Mouse (Mus musculus): Measurements from ENCODE around the gene Fam173b. TPM values are rescaled to one million over a fixed set of nuclear protein-coding genes. Genes with fewer than 3 reads are reported as not detected.

Gene Fam173b
- total RNA-seq, 2 experiments from 2014 or later: 2.5 to 12.6 TPM

DNA sequence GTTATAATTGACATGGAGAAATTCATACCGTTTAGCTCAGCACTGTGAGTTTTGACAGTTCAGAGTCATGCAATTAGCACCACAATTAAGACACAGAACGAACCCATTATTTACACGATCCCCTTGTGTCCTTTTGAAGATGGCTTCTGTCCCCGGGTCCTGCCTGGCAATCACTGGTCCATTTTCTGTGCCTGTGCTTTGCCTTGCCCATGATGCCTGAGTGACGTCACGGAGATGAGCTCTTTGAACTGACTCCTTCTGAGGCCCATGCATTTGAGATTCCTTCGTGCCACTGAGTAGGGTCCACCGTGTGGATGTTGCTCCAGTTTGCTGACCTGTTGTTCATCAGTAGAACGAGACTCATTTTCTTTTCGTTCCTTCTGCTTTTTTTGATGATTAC lies 26.5 kb downstream of the Fam173b start:
- ATAC-seq (replicated peaks; ENCODE audit: low FRiP score, poor library complexity, severe bottlenecking): no peak

DNA sequence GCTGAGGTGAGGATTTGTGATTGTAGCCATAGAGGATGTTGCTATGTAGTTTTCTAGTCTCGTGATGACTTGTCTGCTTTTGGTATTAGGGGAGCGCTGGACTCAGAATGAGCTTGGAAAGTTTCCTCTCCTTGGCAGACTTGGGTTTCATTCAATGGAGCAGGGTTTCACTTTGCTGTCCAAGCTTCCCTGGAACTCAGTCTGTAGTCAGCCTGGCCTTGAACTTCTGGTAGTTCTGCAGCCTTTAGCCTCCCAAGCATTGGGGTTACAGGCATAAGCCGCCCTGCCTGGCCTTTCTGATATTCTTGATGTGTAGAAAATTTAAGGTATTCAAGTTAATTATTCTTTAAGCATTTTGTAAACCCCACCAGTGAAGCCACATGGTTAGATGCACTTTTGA lies 27.9 kb downstream of the Fam173b start:
- no peak for ATAC-seq (replicated peaks; ENCODE audit: low FRiP score, poor library complexity, severe bottlenecking)

DNA sequence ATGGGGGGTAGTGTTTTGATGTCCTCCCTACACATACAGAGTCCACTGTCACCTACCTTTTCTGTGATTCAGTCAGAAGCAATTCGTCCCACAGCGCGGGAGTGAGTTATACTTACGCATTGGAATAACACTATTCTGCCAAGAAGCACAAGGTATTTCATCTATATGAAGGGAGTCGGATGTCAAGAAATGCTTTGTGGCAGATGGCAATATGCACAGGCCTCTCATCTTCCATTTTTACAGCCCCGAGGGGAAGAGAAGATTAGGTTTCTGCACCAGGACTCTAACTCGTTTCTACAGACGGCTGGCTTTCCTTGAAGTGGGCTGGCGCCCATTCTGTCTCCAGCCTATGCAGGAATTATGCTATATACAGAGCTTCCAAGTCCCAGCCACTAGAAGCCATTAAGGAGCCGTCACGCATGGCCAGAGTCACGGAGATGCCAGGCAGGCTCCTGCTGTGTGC lies 29.8 kb downstream of the Fam173b start:
- no peak for ATAC-seq (replicated peaks; ENCODE audit: low FRiP score, poor library complexity, severe bottlenecking)

DNA sequence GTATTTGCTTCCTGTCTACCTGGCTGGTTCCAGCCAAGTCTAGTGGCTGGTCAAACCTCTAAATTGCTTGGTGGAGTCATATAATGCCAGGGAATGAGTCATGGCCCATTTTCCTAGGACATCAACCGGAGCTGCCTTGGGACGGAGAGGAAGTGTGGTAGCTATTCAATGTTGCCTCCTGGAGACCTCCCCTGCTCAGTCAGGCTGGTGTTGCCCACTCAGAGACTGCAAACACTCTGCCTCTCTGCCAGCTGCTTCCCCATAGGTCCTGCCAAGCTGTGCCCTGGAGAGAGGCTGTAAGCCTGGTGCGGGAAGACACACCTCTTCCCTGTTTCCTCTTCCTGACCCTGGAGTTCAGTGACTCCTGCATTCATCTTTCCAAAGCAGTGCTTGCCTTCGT lies 30.8 kb downstream of the Fam173b start:
- ATAC-seq (replicated peaks; ENCODE audit: low FRiP score, poor library complexity, severe bottlenecking): no peak

DNA sequence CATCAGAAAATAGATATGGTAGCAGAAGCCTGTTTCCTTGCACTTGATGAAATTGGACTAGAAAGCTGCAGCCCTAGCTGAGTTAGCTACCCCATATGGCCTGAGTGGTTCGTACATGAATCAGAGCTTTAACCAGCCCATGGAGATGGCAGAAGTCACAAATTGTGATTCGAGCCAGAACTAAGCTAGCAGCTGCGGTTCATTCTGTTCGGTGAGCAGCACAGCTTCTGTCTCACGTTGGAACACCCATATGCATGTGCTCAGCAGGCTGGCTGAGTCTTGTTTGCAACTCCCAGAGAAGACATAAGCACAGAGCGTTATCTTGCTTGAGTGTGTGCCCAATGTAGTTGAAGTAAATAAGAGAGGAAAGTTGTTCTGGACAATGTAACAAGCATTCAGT lies 32.9 kb downstream of the Fam173b start:
- no peak for ATAC-seq (replicated peaks; ENCODE audit: low FRiP score, poor library complexity, severe bottlenecking)

DNA sequence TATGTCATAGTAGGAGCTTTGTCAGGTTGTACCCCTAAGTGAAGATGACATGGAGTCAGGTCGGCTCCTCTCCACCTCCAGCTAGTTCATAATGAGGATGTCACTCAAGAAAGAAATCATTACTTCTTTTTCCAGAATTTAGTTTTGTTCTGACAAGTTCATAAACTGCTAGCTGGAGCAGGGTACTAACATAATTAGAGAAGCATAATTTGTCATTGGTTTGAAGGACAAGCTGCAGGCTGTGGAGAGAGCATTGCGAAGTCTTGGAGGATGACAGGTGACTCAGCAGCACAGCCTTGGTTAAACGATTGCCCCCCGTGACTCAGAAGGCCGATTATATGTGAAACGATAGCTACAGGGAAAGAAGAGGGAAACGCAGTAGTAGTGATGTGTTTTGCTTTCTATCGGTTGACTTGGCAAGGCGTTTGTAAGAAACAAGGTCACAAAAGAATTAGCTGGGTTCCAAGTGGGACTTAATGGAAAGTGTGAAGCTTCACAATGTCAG lies 34.5 kb downstream of the Fam173b start:
- ATAC-seq (replicated peaks; ENCODE audit: low FRiP score, poor library complexity, severe bottlenecking): no peak

DNA sequence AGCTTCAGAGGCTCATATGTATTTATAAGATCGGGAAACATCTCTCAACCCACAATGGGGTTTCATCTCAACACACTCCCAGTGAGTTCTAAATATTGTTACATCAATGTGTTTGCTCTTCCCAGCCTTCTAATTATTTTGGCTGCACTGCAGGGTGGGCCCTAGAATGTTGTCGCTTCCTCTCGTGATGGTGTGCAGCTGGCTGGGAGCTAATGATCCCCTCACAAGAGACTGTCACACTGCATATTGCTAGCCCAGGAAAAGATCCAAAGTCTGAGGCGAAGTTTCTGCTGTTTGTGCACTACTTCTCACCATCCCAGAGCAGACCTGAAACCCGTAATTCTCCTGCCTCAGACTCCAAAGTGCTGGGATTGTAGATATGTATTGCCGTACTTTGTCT lies 45.6 kb downstream of the Fam173b start:
- no peak for ATAC-seq (replicated peaks; ENCODE audit: low FRiP score, poor library complexity, severe bottlenecking)

DNA sequence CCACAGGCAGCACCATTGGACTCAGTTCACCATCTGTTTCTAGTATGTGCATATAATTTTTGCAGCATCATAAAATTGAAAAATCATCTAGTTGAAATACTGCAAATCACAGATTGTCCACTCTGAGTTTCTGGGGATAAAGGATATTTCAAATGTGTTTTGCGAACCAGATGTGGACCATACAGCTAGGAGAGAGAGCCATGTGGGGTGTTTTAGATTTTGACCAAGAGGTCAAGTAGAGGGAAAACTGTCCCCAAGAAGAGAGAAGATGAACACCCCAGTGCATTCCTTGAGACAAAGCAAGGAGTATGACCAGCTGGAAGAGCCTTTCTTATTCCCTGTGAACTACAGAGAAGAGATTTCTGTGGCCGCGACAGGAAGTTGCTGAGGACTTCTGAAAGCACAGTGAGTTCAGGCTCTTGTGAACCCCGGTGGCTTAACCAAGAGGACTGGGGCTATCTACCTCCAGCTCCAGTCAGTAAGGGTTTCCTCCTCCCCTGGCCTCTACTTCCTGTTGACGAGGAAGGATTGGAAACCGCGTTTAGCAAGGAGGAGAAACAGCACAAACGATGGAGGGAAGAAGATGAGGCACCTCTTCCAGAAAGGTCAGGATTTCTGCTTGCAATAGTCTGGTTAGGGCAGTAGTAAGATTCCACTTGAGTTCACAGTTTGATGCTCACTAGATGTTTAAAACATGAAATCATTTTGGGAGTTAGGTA lies 46.4 kb downstream of the Fam173b start:
- no peak for ATAC-seq (replicated peaks; ENCODE audit: low FRiP score, poor library complexity, severe bottlenecking)

DNA sequence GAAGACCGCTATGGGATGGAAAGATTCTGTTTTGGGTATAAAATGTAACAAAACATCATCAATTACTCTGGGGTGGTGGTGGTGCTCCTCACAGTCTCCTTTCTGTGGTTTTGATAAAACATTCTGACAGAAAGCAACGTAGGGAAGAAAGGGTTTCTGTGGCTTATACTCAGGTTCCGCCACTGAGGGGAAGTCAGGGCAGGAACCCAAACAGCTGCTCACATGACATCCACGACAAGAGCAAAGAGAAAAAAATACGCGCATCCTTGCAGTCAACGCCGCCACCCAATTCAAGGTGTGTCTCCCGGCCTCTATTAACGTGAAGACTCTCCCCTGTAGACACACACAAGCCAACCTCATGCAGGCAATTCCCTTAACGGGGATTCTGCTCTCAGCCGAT lies 48.0 kb downstream of the Fam173b start:
- ATAC-seq (replicated peaks; ENCODE audit: low FRiP score, poor library complexity, severe bottlenecking): no peak

DNA sequence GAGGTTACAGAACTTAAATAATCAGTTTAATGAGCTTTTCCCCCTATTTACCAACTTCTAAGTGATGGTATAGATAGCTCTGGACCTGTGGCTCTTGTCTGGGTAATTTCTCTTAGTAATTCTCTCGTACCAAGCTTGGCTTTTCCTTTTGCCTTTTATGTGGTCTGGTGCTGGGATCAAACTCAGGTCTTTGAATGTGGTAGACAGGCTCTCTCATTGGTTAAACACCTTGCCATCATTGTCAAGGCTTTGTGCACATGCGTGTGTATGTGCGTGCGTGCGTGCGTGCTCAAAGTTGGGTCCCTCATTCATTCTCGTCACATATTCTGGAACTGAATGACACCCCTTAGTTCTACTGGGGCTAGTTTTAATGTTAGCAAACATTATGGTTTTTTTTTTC lies 49.2 kb downstream of the Fam173b start:
- ATAC-seq (replicated peaks; ENCODE audit: low FRiP score, poor library complexity, severe bottlenecking): no peak

DNA sequence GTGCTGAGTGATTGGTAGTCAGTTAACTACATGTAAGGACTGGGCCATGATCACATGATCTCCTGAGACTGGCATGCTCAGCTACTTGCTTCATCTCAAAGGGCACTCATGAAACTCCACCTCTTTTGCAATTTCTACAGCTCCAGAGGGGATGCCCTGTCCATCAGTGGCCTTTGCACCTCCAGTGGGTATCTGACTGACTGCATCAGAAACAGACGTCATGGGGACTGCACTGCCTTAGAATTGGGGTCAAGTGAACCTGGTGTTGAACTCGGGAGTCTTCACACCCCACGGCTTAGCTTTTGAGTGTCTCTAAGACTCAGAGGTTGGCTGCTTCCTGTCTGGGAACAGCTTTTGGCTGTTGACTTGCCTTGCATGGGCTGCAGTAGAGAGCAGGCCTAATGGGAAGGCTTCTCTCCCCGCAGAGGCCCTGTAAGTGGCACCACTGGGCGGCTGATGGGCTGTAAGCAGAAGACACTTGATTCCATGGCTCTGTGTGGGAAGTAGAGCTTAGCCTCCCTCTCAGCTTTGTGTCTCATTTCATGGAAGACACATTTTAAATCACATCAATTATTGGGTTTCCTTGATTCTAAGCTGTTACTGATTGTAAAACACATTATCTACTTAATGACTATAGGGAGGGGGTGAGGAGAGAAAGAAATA lies 58.6 kb downstream of the Fam173b start:
- no peak for ATAC-seq (replicated peaks; ENCODE audit: low FRiP score, poor library complexity, severe bottlenecking)

DNA sequence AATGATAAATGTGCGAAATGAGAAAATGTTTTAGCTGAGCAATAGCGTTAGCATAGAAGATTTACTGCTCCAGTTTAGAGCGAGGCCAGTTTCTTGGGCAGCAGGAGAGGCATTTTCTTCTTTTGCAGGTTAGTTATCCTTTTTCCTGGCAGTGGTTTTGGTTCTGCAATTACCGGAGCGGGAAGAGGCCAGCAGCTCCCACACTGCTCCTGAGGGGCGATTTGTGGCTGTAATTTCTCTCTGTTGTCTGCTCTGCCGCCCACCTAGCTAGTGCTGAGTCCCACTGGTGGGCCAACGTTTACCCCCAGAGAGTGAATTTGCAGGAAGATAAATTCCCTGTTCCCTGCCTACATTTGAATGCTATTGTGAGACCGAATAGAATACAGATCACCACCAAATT lies 59.2 kb downstream of the Fam173b start:
- no peak for ATAC-seq (replicated peaks; ENCODE audit: low FRiP score, poor library complexity, severe bottlenecking)

DNA sequence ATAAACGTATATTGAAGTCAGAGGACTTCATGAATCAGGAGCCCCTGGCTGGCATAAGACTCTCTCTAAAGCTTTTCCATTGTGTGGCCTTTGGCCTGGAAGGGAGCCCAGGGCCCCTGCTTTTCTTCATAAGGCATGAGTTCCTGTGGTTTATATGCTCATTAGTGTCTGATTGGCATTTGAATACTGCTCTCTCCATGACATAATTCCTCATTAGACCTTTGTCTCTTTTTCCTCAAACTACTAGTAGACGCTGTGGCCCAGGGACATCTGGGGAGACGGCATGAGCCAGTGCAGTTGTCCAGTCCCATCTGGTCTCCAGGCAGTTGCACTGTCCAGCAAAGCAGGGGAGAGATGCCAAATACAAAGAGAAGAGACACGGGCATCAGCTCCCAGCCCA lies 60.1 kb downstream of the Fam173b start:
- no peak for ATAC-seq (replicated peaks; ENCODE audit: low FRiP score, poor library complexity, severe bottlenecking)

DNA sequence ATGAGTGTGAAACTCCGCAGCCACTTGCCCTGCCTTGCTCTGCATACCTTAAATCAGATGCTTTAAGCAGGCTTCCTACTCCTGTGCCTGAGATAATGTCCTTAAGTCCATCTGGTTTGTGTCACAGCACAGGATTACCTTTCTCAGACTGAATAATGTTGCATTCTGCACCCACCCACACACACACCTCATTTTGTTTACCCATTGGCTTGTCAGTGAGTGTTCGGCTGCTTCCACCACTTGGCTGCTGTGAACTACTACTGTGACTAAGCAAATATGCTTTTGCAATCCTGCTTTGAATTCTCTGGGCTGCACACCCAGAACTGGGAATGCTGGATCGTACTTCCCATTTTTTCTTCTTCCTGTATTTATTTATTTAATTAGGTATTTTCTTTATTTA lies 61.4 kb downstream of the Fam173b start:
- ATAC-seq (replicated peaks; ENCODE audit: low FRiP score, poor library complexity, severe bottlenecking): no peak

Other genes with a start within 250 kb of the Fam173b start
- 0.84 and 1.8 TPM in 2 replicates for gene Ankrd33b, start 234.1 kb upstream of the Fam173b start, total RNA-seq (2015; ENCODE audit: low replicate concordance)
- gene Ankrd33b, start 234.1 kb upstream of the Fam173b start, total RNA-seq (2017; ENCODE audit: low replicate concordance): under 0.01 and 3.9 TPM in 2 replicates
- gene Ropn1l, start 148.1 kb upstream of the Fam173b start, total RNA-seq (2015; ENCODE audit: low replicate concordance): 7.5 TPM in 1 of 2 replicates, not detected in the other
- gene Ropn1l, start 148.1 kb upstream of the Fam173b start, total RNA-seq (2017; ENCODE audit: low replicate concordance): not detected in 2 replicates
- gene March6, start 70.8 kb upstream of the Fam173b start, total RNA-seq (2015; ENCODE audit: low replicate concordance): 48.3 and 78.4 TPM in 2 replicates
- 73.2 and 98.7 TPM in 2 replicates for gene March6, start 70.8 kb upstream of the Fam173b start, total RNA-seq (2017; ENCODE audit: low replicate concordance)
- gene Cmbl, start 36.5 kb upstream of the Fam173b start, total RNA-seq (2015; ENCODE audit: low replicate concordance): 2.5 and 12.2 TPM in 2 replicates
- 7.3 and 8.3 TPM in 2 replicates for gene Cmbl, start 36.5 kb upstream of the Fam173b start, total RNA-seq (2017; ENCODE audit: low replicate concordance)
- 149 and 170 TPM in 2 replicates for gene Cct5, start within 50 bp of the Fam173b start, total RNA-seq (2015; ENCODE audit: low replicate concordance)
- gene Cct5, start within 50 bp of the Fam173b start, total RNA-seq (2017; ENCODE audit: low replicate concordance): 85.0 and 107 TPM in 2 replicates

All from erythroid progenitor cell, adult 5-6 weeks (primary cell).